Mouse (Mus musculus) myocyte (in vitro differentiated cells): ENCODE results near the gene Tmem274. TPM values are rescaled to one million over a fixed set of nuclear protein-coding genes. Genes with fewer than 3 reads are reported as not detected.
"Not testable (repeated sequence)": the region's sequence is repeated elsewhere in the genome, so short reads cannot be mapped to it uniquely, and the experiment has no call there.

Source experiments
- H3K27me3 ChIP-seq: one replicate; pipeline ENCODE4 v1.6.1; 2011; ENCODE audit not compliant: control insufficient read depth, insufficient read depth, insufficient read length
- H3K36me3 ChIP-seq: one replicate; pipeline ENCODE4 v1.6.1; 2011; ENCODE audit not compliant: control insufficient read depth, insufficient read depth
- H3K4me2 ChIP-seq: one replicate; pipeline ENCODE4 v1.6.1; 2011; ENCODE audit warnings: low read depth, control low read depth
- H3K4me3 ChIP-seq: one replicate; pipeline ENCODE4 v1.5.1; 2011; ENCODE audit warnings: mild to moderate bottlenecking, control low read depth, moderate library complexity
- H3K79me2 ChIP-seq: one replicate; pipeline ENCODE4 v1.6.1; 2011; ENCODE audit not compliant: control insufficient read depth, insufficient read depth
- H3ac ChIP-seq: one replicate; pipeline ENCODE4 v1.6.1; 2011; ENCODE audit not compliant: control insufficient read depth, insufficient read length
- CEBPB ChIP-seq: IDR thresholded peaks from 2 replicates; pipeline ENCODE4 v1.6.1; 2011; ENCODE audit warnings: mild to moderate bottlenecking, moderate library complexity; ENCODE audit not compliant: poor library complexity, insufficient read depth, severe bottlenecking
- E2F4 ChIP-seq: IDR thresholded peaks from one replicate; pipeline ENCODE4 v1.6.1; 2011; ENCODE audit warnings: mild to moderate bottlenecking, control low read depth, moderate library complexity; ENCODE audit not compliant: insufficient read depth
- MAX ChIP-seq: IDR thresholded peaks from one replicate; pipeline ENCODE4 v1.6.1; 2011; ENCODE audit warnings: low read depth, mild to moderate bottlenecking, control low read depth
- MYOD1 ChIP-seq, 3 experiments: IDR thresholded peaks; one replicate each; pipeline ENCODE4 v1.6.1; 2011; ENCODE audit warnings: control low read depth in 2 of 3, low read depth in 2 of 3, mild to moderate bottlenecking in 2 of 3, moderate library complexity in 1 of 3; ENCODE audit not compliant: insufficient read length in 2 of 3, control insufficient read depth in 1 of 3
- MYOG ChIP-seq, 3 experiments: IDR thresholded peaks; one replicate each; pipeline ENCODE4 v1.6.1; 2011; ENCODE audit warnings: control low read depth in 2 of 3, low read depth in 2 of 3, mild to moderate bottlenecking in 2 of 3; ENCODE audit not compliant: insufficient read length in 2 of 3, control insufficient read depth in 1 of 3, insufficient read depth in 1 of 3
- POLR2A ChIP-seq: IDR thresholded peaks from one replicate; pipeline ENCODE4 v1.6.1; 2011; ENCODE audit warnings: low read depth, mild to moderate bottlenecking, control low read depth, moderate library complexity; ENCODE audit not compliant: insufficient read length
- POLR2AphosphoS2 ChIP-seq: IDR thresholded peaks from one replicate; pipeline ENCODE4 v1.6.1; 2011; ENCODE audit warnings: low read depth, control low read depth; ENCODE audit not compliant: insufficient read length
- REST ChIP-seq: IDR thresholded peaks from one replicate; pipeline ENCODE4 v1.6.1; 2011; ENCODE audit warnings: mild to moderate bottlenecking, control low read depth, moderate library complexity; ENCODE audit not compliant: insufficient read depth, insufficient read length
- SRF ChIP-seq: IDR thresholded peaks from one replicate; pipeline ENCODE4 v1.6.1; 2011; ENCODE audit warnings: low read depth; ENCODE audit not compliant: control insufficient read depth, insufficient read length
- TCF12 ChIP-seq: IDR thresholded peaks from one replicate; pipeline ENCODE4 v1.6.1; 2011; ENCODE audit warnings: mild to moderate bottlenecking, control low read depth; ENCODE audit not compliant: poor library complexity, insufficient read depth, severe bottlenecking
- TCF3 ChIP-seq: IDR thresholded peaks from one replicate; pipeline ENCODE4 v1.6.1; 2011; ENCODE audit warnings: low read depth, control low read depth; ENCODE audit not compliant: insufficient read length
- USF1 ChIP-seq: IDR thresholded peaks from one replicate; pipeline ENCODE4 v1.6.1; 2011; ENCODE audit warnings: low read depth, mild to moderate bottlenecking, control low read depth, moderate library complexity
- polyA plus RNA-seq: library from polyadenylated mRNA; unstranded; fragments of >200 nt; fragmentation: generic; extraction: Trizol; gene quantifications from one replicate; pipeline ENCODE4 v1.2.1, GENCODE M21; 2012; ENCODE audit warnings: missing spikeins

Tmem274 gene
- polyA plus RNA-seq, 1 experiment, result not detected

- TF ChIP-seq TCF12 (no peak), E2F4 (no peak), CEBPB (no peak), SRF (no peak), REST (no peak), MAX (no peak), MYOD1 (IDR thresholded peaks at IDR 0.05; ENCODE audit: control insufficient read depth in 1 of 3, insufficient read length in 2 of 3, low read depth in 2 of 3) (no peak), POLR2AphosphoS2 (no peak), POLR2A (no peak), MYOG (IDR thresholded peaks at IDR 0.05; ENCODE audit: control insufficient read depth in 1 of 3, insufficient read depth in 1 of 3, insufficient read length in 2 of 3, low read depth in 2 of 3) (no peak), USF1 (no peak), TCF3 (no peak)
- Histone ChIP-seq H3K27me3 (no peaks in the 10 kb centered on the region), H3K4me2 (no peak overlapping the region), H3K36me3 (no peaks in the 10 kb centered on the region), H3K79me2 (no peaks in the 10 kb centered on the region), H3K4me3 (no peak overlapping the region), H3ac (no peak overlapping the region)
These were observed 18.7 kb upstream of the Tmem274 start for GRCm38 (mm10) chr4:149458526-149458925.

- TF ChIP-seq REST (no peak), TCF3 (no peak), TCF12 (no peak), USF1 (no peak)
- Histone ChIP-seq H3K4me3 (no peak overlapping the region), H3K79me2 (no peaks in the 10 kb centered on the region)
These were observed 17.8 kb upstream of the Tmem274 start for GRCm38 (mm10) chr4:149459425-149459824.

GRCm38 (mm10) chr4:149460475-149460874 is 16.7 kb upstream of the Tmem274 start:
- H3K4me2 ChIP-seq, H3K4me3 ChIP-seq, H3K79me2 ChIP-seq, H3ac ChIP-seq, H3K27me3 ChIP-seq, H3K36me3 ChIP-seq: not testable (repeated sequence)

More at GRCm38 (mm10) chr4:149459425-149459824, 17.8 kb upstream of the Tmem274 start:
- no peak overlapping the region for H3K4me2 ChIP-seq
- H3K36me3 ChIP-seq, result no peaks in the 10 kb centered on the region
- H3K27me3 ChIP-seq, result no peaks in the 10 kb centered on the region
- H3ac ChIP-seq, result no peak overlapping the region

- no peaks in the 10 kb centered on the region for H3K36me3 ChIP-seq
- H3ac ChIP-seq, result no peak overlapping the region
- H3K4me2 ChIP-seq, result no peak overlapping the region
- H3K27me3 ChIP-seq, result no peaks in the 10 kb centered on the region
- H3K79me2 ChIP-seq, result no peaks in the 10 kb centered on the region
- H3K4me3 ChIP-seq, result no peak overlapping the region
- TF ChIP-seq USF1, result no peak
- no peak for TF ChIP-seq REST
- TF ChIP-seq CEBPB, result no peak
- no peak for TF ChIP-seq SRF
- TF ChIP-seq MYOG (IDR thresholded peaks at IDR 0.05; ENCODE audit: control insufficient read depth in 1 of 3, insufficient read depth in 1 of 3, insufficient read length in 2 of 3, low read depth in 2 of 3), result peak in 1 of 3 experiments; percentile 23
- no peak for TF ChIP-seq POLR2AphosphoS2
- no peak for TF ChIP-seq TCF3
These were observed 15.4 kb upstream of the Tmem274 start for GRCm38 (mm10) chr4:149461579-149462304.

GRCm38 (mm10) chr4:149462305-149462971 is 14.7 kb upstream of the Tmem274 start:
- Histone ChIP-seq H3K36me3 (peaks cover 3% of the 10 kb centered on the region), H3K4me3 (no peak overlapping the region), H3K4me2 (no peak overlapping the region), H3K27me3 (no peaks in the 10 kb centered on the region), H3ac (no peak overlapping the region), H3K79me2 (no peaks in the 10 kb centered on the region)
- TF ChIP-seq TCF12, result no peak
- no peak for TF ChIP-seq CEBPB
- TF ChIP-seq SRF, result no peak
- TF ChIP-seq REST, result no peak
- no peak for TF ChIP-seq E2F4
- no peak for TF ChIP-seq POLR2A
- TF ChIP-seq MYOG (IDR thresholded peaks at IDR 0.05; ENCODE audit: control insufficient read depth in 1 of 3, insufficient read depth in 1 of 3, insufficient read length in 2 of 3, low read depth in 2 of 3), result no peak
- no peak for TF ChIP-seq TCF3
- TF ChIP-seq POLR2AphosphoS2, result no peak
- TF ChIP-seq MAX, result no peak
- TF ChIP-seq USF1, result no peak
- no peak for TF ChIP-seq MYOD1 (IDR thresholded peaks at IDR 0.05; ENCODE audit: control insufficient read depth in 1 of 3, insufficient read length in 2 of 3, low read depth in 2 of 3)
